Mouse (Mus musculus) lung, adult 2 months (tissue): ENCODE measurements around the gene Gm49405.

Experiments used
- CTCF ChIP-seq: fragments of 200-500 bp; IDR thresholded peaks from 2 replicates; pipeline ENCODE4 v1.5.1; 2011; ENCODE audit warnings: mild to moderate bottlenecking, low read length, control low read depth; ENCODE audit not compliant: insufficient read depth
- POLR2A ChIP-seq: fragments of 200-500 bp; IDR thresholded peaks from 2 replicates; pipeline ENCODE4 v1.6.1; 2011; ENCODE audit warnings: low read depth, mild to moderate bottlenecking, control low read depth, low read length, borderline replicate concordance; ENCODE audit errors: extremely low read depth

GRCm38 (mm10) chr19:4005091-4005490, 4.7 kb downstream of the Gm49405 start:
- TF ChIP-seq POLR2A: no peak
- no peak for TF ChIP-seq CTCF
